Mouse (Mus musculus): ENCODE data around the gene Tenm4.

GRCm38 (mm10) chr7:96802216-96802615, 631.2 kb downstream of the Tenm4 start:
- TF ChIP-seq POLR2A (IDR thresholded peaks at IDR 0.05; ENCODE audit: borderline replicate concordance, insufficient read depth, low read length) (no peak), CTCF (IDR thresholded peaks at IDR 0.05; ENCODE audit: borderline replicate concordance, insufficient read depth, low read depth, low read length) (no peak)
